Mouse (Mus musculus): ENCODE measurements around the gene Eif3c. TPM values are rescaled to one million over a fixed set of nuclear protein-coding genes. Genes with fewer than 3 reads are reported as not detected.

Eif3c gene
- polyA plus RNA-seq (2014; fragmentation: Illumina TruSeq; extraction: RNeasy Lipid Tissue Mini Kit (QIAGEN cat#74804)), result 340 TPM

GRCm38 (mm10) chr7:126566094-126566765 is at the start of gene Eif3c:
Gene Eif3c, minus strand, starts transcription at chr7:126566411.

GRCm38 (mm10) chr7:126594862-126595561 is 28.8 kb upstream of the Eif3c start, which contains the start of gene Il27:
Gene Il27, minus strand, starts transcription at chr7:126594941.

GRCm38 (mm10) chr7:126585717-126586116 is 19.5 kb upstream of the Eif3c start, which contains the start of gene Cln3:
Gene Cln3, minus strand, starts transcription at chr7:126585817.

GRCm38 (mm10) chr7:126584506-126584977 is 18.3 kb upstream of the Eif3c start, which contains the start of gene Apobr:
Gene Apobr, plus strand, starts transcription at chr7:126584942.

GRCm38 (mm10) chr7:126503273-126503878 is 62.8 kb downstream of the Eif3c start, which contains the start of gene Atxn2l:
Gene Atxn2l, minus strand, starts transcription at chr7:126503437.

Other genes with a start within 250 kb of the Eif3c start
- not detected for gene Lat, start 196.8 kb downstream of the Eif3c start, polyA plus RNA-seq (2014; fragmentation: Illumina TruSeq; extraction: RNeasy Lipid Tissue Mini Kit (QIAGEN cat#74804))
- 2.6 TPM for gene Spns1, start 189.0 kb downstream of the Eif3c start, polyA plus RNA-seq (2014; fragmentation: Illumina TruSeq; extraction: RNeasy Lipid Tissue Mini Kit (QIAGEN cat#74804))
- 14.5 TPM for gene Nfatc2ip, start 169.7 kb downstream of the Eif3c start, polyA plus RNA-seq (2014; fragmentation: Illumina TruSeq; extraction: RNeasy Lipid Tissue Mini Kit (QIAGEN cat#74804))
- gene Cd19, start 151.5 kb downstream of the Eif3c start, polyA plus RNA-seq (2014; fragmentation: Illumina TruSeq; extraction: RNeasy Lipid Tissue Mini Kit (QIAGEN cat#74804)), result 0.17 TPM
- gene Rabep2, start 137.7 kb downstream of the Eif3c start, polyA plus RNA-seq (2014; fragmentation: Illumina TruSeq; extraction: RNeasy Lipid Tissue Mini Kit (QIAGEN cat#74804)), result 0.20 TPM
- gene Atp2a1, start 103.3 kb downstream of the Eif3c start, polyA plus RNA-seq (2014; fragmentation: Illumina TruSeq; extraction: RNeasy Lipid Tissue Mini Kit (QIAGEN cat#74804)), result not detected
- 0.57 TPM for gene Sh2b1, start 91.0 kb downstream of the Eif3c start, polyA plus RNA-seq (2014; fragmentation: Illumina TruSeq; extraction: RNeasy Lipid Tissue Mini Kit (QIAGEN cat#74804))
- gene Tufm, start 79.0 kb downstream of the Eif3c start, polyA plus RNA-seq (2014; fragmentation: Illumina TruSeq; extraction: RNeasy Lipid Tissue Mini Kit (QIAGEN cat#74804)), result 2.9 TPM
- 24.4 TPM for gene Atxn2l, start 63.0 kb downstream of the Eif3c start, polyA plus RNA-seq (2014; fragmentation: Illumina TruSeq; extraction: RNeasy Lipid Tissue Mini Kit (QIAGEN cat#74804))
- gene Apobr, start 18.5 kb upstream of the Eif3c start, polyA plus RNA-seq (2014; fragmentation: Illumina TruSeq; extraction: RNeasy Lipid Tissue Mini Kit (QIAGEN cat#74804)), result 0.26 TPM
- 1.4 TPM for gene Cln3, start 19.4 kb upstream of the Eif3c start, polyA plus RNA-seq (2014; fragmentation: Illumina TruSeq; extraction: RNeasy Lipid Tissue Mini Kit (QIAGEN cat#74804))
- not detected for gene Il27, start 28.5 kb upstream of the Eif3c start, polyA plus RNA-seq (2014; fragmentation: Illumina TruSeq; extraction: RNeasy Lipid Tissue Mini Kit (QIAGEN cat#74804))
- gene Nupr1, start 64.5 kb upstream of the Eif3c start, polyA plus RNA-seq (2014; fragmentation: Illumina TruSeq; extraction: RNeasy Lipid Tissue Mini Kit (QIAGEN cat#74804)), result 10.7 TPM
- gene Sgf29, start 82.9 kb upstream of the Eif3c start, polyA plus RNA-seq (2014; fragmentation: Illumina TruSeq; extraction: RNeasy Lipid Tissue Mini Kit (QIAGEN cat#74804)), result 2.7 TPM
- 42.1 TPM for gene Sult1a1, start 110.0 kb upstream of the Eif3c start, polyA plus RNA-seq (2014; fragmentation: Illumina TruSeq; extraction: RNeasy Lipid Tissue Mini Kit (QIAGEN cat#74804))
- 0.26 TPM for gene Bola2, start 129.0 kb upstream of the Eif3c start, polyA plus RNA-seq (2014; fragmentation: Illumina TruSeq; extraction: RNeasy Lipid Tissue Mini Kit (QIAGEN cat#74804))
- 1.2 TPM for gene Slx1b, start 129.4 kb upstream of the Eif3c start, polyA plus RNA-seq (2014; fragmentation: Illumina TruSeq; extraction: RNeasy Lipid Tissue Mini Kit (QIAGEN cat#74804))
- 2.9 TPM for gene Coro1a, start 141.4 kb upstream of the Eif3c start, polyA plus RNA-seq (2014; fragmentation: Illumina TruSeq; extraction: RNeasy Lipid Tissue Mini Kit (QIAGEN cat#74804))
- gene Mapk3, start 193.2 kb upstream of the Eif3c start, polyA plus RNA-seq (2014; fragmentation: Illumina TruSeq; extraction: RNeasy Lipid Tissue Mini Kit (QIAGEN cat#74804)), result 15.3 TPM
- gene Gdpd3, start 199.9 kb upstream of the Eif3c start, polyA plus RNA-seq (2014; fragmentation: Illumina TruSeq; extraction: RNeasy Lipid Tissue Mini Kit (QIAGEN cat#74804)), result not detected
- gene Ypel3, start 210.5 kb upstream of the Eif3c start, polyA plus RNA-seq (2014; fragmentation: Illumina TruSeq; extraction: RNeasy Lipid Tissue Mini Kit (QIAGEN cat#74804)), result 9.1 TPM
- not detected for gene Tbx6, start 215.1 kb upstream of the Eif3c start, polyA plus RNA-seq (2014; fragmentation: Illumina TruSeq; extraction: RNeasy Lipid Tissue Mini Kit (QIAGEN cat#74804))
- 36.4 TPM for gene Ppp4c, start 226.1 kb upstream of the Eif3c start, polyA plus RNA-seq (2014; fragmentation: Illumina TruSeq; extraction: RNeasy Lipid Tissue Mini Kit (QIAGEN cat#74804))
- 1.5 TPM for gene Fam57b, start 231.3 kb upstream of the Eif3c start, polyA plus RNA-seq (2014; fragmentation: Illumina TruSeq; extraction: RNeasy Lipid Tissue Mini Kit (QIAGEN cat#74804))

All from ovary, adult 10 weeks (tissue).